Mouse (Mus musculus) neural tube, embryonic 11.5 days (tissue): ENCODE measurements around the gene Myl12a. TPM values are rescaled to one million over a fixed set of nuclear protein-coding genes. Genes with fewer than 3 reads are reported as not detected.

Experiments
- ATAC-seq: fragments of 200-750 bp; cut with Nextera tagmentation; 2 replicates; pipeline ENCODE4 v1.8.0; 2017; ENCODE audit warnings: moderate number of reproducible peaks, mild to moderate bottlenecking, moderate TSS enrichment, moderate library complexity; ENCODE audit not compliant: insufficient read depth, low FRiP score, low TSS enrichment
- DNase-seq: peaks from one replicate; pipeline ENCODE4 v3.0.0-alpha.2; 2015; ENCODE audit warnings: low spot score
- H3K27ac ChIP-seq: fragments of 300-500 bp; sonication (generic); 2 replicates; pipeline ENCODE4 v1.5.1; 2014; ENCODE audit warnings: low read depth, mild to moderate bottlenecking, low read length
- H3K27me3 ChIP-seq: fragments of 300-500 bp; sonication (generic); 2 replicates; pipeline ENCODE4 v1.6.1; 2014; ENCODE audit warnings: mild to moderate bottlenecking, low read length, mixed read lengths; ENCODE audit not compliant: control insufficient read depth, insufficient read depth
- H3K36me3 ChIP-seq: fragments of 300-500 bp; sonication (generic); 2 replicates; pipeline ENCODE4 v1.6.1; 2014; ENCODE audit warnings: mild to moderate bottlenecking, low read length, moderate library complexity, mixed read lengths; ENCODE audit not compliant: control insufficient read depth, insufficient read depth
- H3K4me1 ChIP-seq: fragments of 300-500 bp; sonication (generic); 2 replicates; pipeline ENCODE4 v1.6.1; 2014; ENCODE audit warnings: low read length, mixed read lengths; ENCODE audit not compliant: control insufficient read depth, insufficient read depth
- H3K4me2 ChIP-seq: fragments of 300-500 bp; sonication (generic); 2 replicates; pipeline ENCODE4 v1.6.1; 2014; ENCODE audit warnings: low read depth, mild to moderate bottlenecking, moderate library complexity
- H3K4me3 ChIP-seq: fragments of 300-500 bp; sonication (generic); 2 replicates; pipeline ENCODE4 v1.5.1; 2014; ENCODE audit warnings: low read depth, low read length
- H3K9ac ChIP-seq: fragments of 300-500 bp; sonication (generic); 2 replicates; pipeline ENCODE4 v1.6.1; 2014; ENCODE audit warnings: mild to moderate bottlenecking, low read length
- H3K9me3 ChIP-seq: fragments of 300-500 bp; sonication (generic); 2 replicates; pipeline ENCODE4 v1.6.1; 2016; ENCODE audit warnings: low read length; ENCODE audit not compliant: control insufficient read depth
- WGBS: fragments of 180-500 bp; shearing (Covaris S2); extraction: QIAGEN DNeasy Blood & Tissue Kit; methylation state at CpG from one replicate; pipeline ENCODE4 v1.1.7; 2014; 5-methylcytosine and 5-hydroxymethylcytosine counted together
- polyA plus RNA-seq: library from polyadenylated mRNA; unstranded; fragments of >200 nt; fragmentation: Nextera tagmentation; extraction: Ambion mirVana; gene quantifications from 2 replicates; pipeline ENCODE4 v1.2.1, GENCODE M21; 2014

The Myl12a gene
- 411 and 424 TPM in 2 replicates for polyA plus RNA-seq

- Histone ChIP-seq H3K4me1 (peaks cover 4% of the 10 kb centered on the region; the same call in 1 of the 2 replicates), H3K9me3 (no peaks in the 10 kb centered on the region), H3K4me3 (peak within 1 kb of the TSS; percentile 90), H3K27me3 (no peaks in the 10 kb centered on the region), H3K27ac (peak within 1 kb of the TSS; percentile 96), H3K4me2 (peak within 1 kb of the TSS; percentile 62), H3K9ac (peak within 1 kb of the TSS; percentile 85), H3K36me3 (no peaks in the 10 kb centered on the region)
- no peak for DNase-seq
- WGBS, result 12% methylated on average over 14 of the region's 14 CpGs
- ATAC-seq, result peak; percentile 28
Observed at GRCm38 (mm10) chr17:71002744-71003094, at the start of gene Myl12a. Gene Myl12a (minus strand): TSS chr17:71002878.

DNA sequence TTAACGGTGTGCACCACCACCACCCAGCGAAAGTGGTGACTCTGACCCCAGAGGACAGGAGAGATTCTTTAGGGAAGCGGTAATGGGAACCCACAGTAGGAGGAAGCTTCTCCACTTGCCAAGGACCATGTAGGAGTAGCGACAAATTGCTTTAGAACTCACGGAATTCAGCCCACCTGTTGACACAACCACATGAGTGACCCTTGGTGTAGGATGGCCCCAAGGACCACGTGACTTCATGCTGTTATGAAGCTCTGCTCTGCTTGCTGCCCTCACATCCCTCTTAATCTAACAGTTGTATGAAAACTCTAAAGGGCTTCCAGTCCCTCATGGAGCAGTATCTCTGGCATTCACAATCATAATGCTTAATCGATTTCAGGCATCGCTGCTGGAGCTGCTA lies 46.6 kb upstream of the Myl12a start:
- ATAC-seq (no peak), DNase-seq (no peak)
- H3K4me1 ChIP-seq, result no peaks in the 10 kb centered on the region
- no peak overlapping the region for H3K4me2 ChIP-seq
- H3K9me3 ChIP-seq, result no peaks in the 10 kb centered on the region
- no peak overlapping the region for H3K4me3 ChIP-seq
- 92% methylated on average over 8 of the region's 8 CpGs for WGBS
- no peaks in the 10 kb centered on the region for H3K27me3 ChIP-seq
- H3K9ac ChIP-seq, result no peak overlapping the region
- no peak overlapping the region for H3K27ac ChIP-seq
- H3K36me3 ChIP-seq, result no peaks in the 10 kb centered on the region

GRCm38 (mm10) chr17:71046856-71047255 lies 44.2 kb upstream of the Myl12a start:
- WGBS, result 91% methylated on average over 4 of the region's 4 CpGs
- Histone ChIP-seq H3K4me2 (no peak overlapping the region), H3K36me3 (no peaks in the 10 kb centered on the region), H3K27ac (no peak overlapping the region), H3K27me3 (no peaks in the 10 kb centered on the region), H3K4me3 (no peak overlapping the region), H3K9ac (no peak overlapping the region), H3K9me3 (no peaks in the 10 kb centered on the region), H3K4me1 (no peaks in the 10 kb centered on the region)
- ATAC-seq (no peak), DNase-seq (no peak)

DNA sequence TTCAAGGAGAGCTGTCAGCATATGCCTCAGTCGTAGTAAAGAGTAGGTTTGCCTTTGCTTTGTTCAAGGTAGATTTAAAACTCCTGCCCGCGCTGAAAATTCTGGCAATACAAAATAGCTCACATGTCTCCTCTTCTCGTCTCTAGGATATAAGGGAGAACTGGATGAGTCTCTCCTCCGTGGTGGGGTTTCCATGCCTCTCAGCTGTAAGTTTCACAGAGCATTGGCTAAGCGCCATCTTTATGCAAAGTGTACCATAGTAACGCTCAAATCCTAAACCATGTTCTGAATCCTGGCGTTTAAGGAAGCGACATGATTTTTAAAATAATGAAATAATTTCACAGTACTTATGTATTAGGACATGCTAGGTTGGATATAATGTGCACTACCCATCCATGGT lies 42.9 kb upstream of the Myl12a start:
- 79% methylated on average over 9 of the region's 9 CpGs for WGBS
- no peak for ATAC-seq

DNA sequence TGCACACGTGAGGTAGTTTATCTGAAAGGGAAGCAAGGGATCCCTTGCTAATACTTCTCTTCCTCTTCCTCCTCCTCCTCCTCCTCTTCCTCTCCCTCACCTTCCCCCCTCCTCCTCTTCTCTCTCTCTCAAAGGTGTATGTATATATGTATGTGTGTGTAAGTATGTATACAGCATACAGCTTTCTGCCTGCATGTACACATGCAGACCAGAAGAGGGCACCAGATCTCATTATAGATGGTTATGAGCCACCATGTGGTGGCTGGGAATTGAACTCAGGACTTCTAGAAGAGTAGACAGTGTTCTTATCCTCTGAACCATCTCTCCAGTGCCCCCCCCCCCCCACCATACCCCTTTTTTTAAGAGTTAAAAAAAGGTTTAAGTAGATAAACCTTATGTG lies 40.0 kb upstream of the Myl12a start:
- WGBS, result 87% methylated on average over 1 of the region's 1 CpGs

More for the DNA sequence above, 42.9 kb upstream of the Myl12a start:
- Histone ChIP-seq H3K4me3 (no peak overlapping the region), H3K27ac (no peak overlapping the region), H3K27me3 (no peaks in the 10 kb centered on the region), H3K36me3 (no peaks in the 10 kb centered on the region), H3K9me3 (no peaks in the 10 kb centered on the region), H3K4me1 (no peaks in the 10 kb centered on the region), H3K4me2 (no peak overlapping the region), H3K9ac (no peak overlapping the region)
- no peak for DNase-seq

DNA sequence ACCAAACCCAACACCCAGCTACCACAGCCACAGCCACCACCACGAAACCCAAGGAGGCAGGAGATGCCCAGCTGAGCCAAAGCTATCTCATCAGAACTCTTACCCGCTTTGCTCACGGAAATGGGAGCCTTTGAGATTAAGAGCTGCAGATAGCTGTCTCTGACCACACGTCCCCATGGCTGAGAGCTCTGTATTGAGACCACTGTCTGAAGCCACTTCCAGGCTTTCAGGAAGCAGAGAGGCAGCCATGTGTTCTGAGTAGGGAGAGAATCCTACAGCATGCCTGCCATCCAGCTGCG lies 37.9 kb upstream of the Myl12a start:
- DNase-seq (no peak), ATAC-seq (no peak)
- 73% methylated on average over 5 of the region's 5 CpGs for WGBS
- H3K4me2 ChIP-seq, result no peak overlapping the region
- no peak overlapping the region for H3K27ac ChIP-seq
- no peaks in the 10 kb centered on the region for H3K9me3 ChIP-seq
- no peak overlapping the region for H3K4me3 ChIP-seq
- no peak overlapping the region for H3K9ac ChIP-seq
- peaks cover 9% of the 10 kb centered on the region; the same call in 1 of the 2 replicates for H3K4me1 ChIP-seq
- no peaks in the 10 kb centered on the region for H3K27me3 ChIP-seq
- H3K36me3 ChIP-seq, result no peaks in the 10 kb centered on the region

More for the DNA sequence above, 40.0 kb upstream of the Myl12a start:
- Histone ChIP-seq H3K4me3 (no peak overlapping the region), H3K9me3 (no peaks in the 10 kb centered on the region), H3K4me1 (peaks cover 9% of the 10 kb centered on the region; the same call in 1 of the 2 replicates), H3K27ac (no peak overlapping the region), H3K27me3 (no peaks in the 10 kb centered on the region), H3K36me3 (no peaks in the 10 kb centered on the region), H3K4me2 (no peak overlapping the region), H3K9ac (no peak overlapping the region)
- DNase-seq (no peak), ATAC-seq (no peak)

GRCm38 (mm10) chr17:71039851-71040581 lies 37.3 kb upstream of the Myl12a start:
- Histone ChIP-seq H3K4me2 (no peak overlapping the region), H3K4me3 (no peak overlapping the region), H3K9ac (no peak overlapping the region), H3K36me3 (no peaks in the 10 kb centered on the region), H3K27ac (no peak overlapping the region), H3K27me3 (no peaks in the 10 kb centered on the region), H3K4me1 (peaks cover 9% of the 10 kb centered on the region; the same call in 1 of the 2 replicates), H3K9me3 (no peaks in the 10 kb centered on the region)
- peak; percentile 63 for DNase-seq
- peak; percentile 68 for ATAC-seq
- WGBS, result 24% methylated on average over 12 of the region's 12 CpGs

DNA sequence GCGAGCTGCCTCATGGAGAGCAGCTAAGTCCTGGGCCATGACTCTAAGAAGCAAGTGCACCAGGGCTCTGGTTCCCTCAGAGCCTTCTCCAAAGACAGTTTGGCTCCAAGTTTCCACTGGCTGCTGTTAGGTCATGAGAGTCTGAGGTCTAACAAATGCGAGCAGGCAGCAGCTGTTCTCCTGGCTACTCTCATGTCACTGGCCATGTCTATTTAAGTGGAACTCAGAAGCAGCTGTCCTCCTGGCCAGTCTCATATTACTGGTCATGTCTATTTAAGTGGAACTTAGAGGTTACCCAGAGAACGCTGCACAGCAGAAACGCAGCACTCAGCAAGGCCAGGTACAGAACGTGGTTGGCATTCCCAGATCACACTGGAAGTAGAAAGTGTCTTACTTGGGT lies 36.1 kb upstream of the Myl12a start:
- ATAC-seq, result no peak
- no peak overlapping the region for H3K4me3 ChIP-seq
- no peaks in the 10 kb centered on the region for H3K9me3 ChIP-seq
- H3K9ac ChIP-seq, result no peak overlapping the region
- H3K27ac ChIP-seq, result no peak overlapping the region
- DNase-seq, result no peak
- 62% methylated on average over 5 of the region's 5 CpGs for WGBS
- H3K27me3 ChIP-seq, result no peaks in the 10 kb centered on the region
- no peaks in the 10 kb centered on the region for H3K36me3 ChIP-seq
- H3K4me1 ChIP-seq, result peaks cover 9% of the 10 kb centered on the region; the same call in 1 of the 2 replicates
- no peak overlapping the region for H3K4me2 ChIP-seq

DNA sequence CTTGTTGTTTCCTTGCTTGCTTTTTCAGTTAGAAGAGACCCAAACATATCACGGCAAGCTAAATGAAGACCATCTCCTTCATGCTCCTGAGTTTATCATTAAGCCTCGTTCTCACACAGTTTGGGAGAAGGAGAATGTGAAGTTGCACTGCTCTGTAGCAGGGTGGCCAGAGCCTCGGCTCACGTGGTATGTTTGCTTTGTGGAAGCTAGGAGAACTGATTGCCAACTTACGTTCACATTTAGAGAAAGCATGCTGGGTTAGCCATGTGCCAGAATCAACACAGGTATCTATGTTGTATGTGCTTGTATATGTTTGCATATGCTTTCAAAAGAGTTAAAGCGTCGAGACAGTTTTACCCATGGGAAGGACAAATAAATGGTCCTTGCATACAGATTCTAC lies 34.5 kb upstream of the Myl12a start:
- Histone ChIP-seq H3K27me3 (no peaks in the 10 kb centered on the region), H3K9ac (no peak overlapping the region), H3K4me2 (no peak overlapping the region), H3K4me3 (no peak overlapping the region), H3K27ac (no peak overlapping the region), H3K36me3 (no peaks in the 10 kb centered on the region), H3K9me3 (no peaks in the 10 kb centered on the region), H3K4me1 (peaks cover 9% of the 10 kb centered on the region; the same call in 1 of the 2 replicates)
- 85% methylated on average over 7 of the region's 7 CpGs for WGBS
- ATAC-seq (no peak), DNase-seq (no peak)
